Mouse (Mus musculus): ENCODE measurements around the gene Bdkrb2.

DNA sequence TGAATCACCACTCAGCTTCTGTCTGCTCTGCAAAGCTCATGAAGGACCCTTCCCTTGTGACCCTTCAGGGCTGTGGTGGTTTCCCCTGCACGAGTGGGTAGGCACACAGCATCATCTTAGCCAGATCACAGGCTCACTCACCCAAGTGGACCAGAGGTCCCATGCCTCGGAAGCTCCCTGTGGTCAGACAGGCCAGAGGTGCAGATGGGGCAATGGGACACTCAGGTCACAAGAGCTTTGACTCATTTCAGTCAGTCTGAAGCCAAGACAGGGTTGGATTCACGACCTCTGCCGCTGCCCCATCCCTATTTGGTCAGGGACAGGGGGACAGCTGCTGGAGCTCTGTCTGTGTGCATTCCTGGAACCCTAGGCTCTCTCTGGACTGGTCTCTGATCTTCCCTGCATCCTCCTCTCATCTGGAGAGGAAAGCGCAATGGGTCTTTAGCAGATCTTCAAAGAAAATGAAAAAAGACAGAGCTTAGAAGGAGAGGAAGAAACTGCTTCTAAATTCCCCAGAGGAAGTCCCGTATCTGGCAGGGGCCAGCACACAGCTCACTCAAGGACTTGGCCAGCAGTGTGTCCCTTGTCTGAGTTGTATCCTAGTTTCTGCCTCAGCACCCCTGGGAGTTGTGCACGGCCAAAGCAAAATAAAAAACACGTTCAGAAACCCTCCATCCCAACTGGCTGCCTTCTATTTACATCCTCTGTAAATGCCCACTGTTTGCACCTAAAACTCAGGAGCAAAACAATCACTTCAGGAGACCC lies 788 bp upstream of the Bdkrb2 start:
- TF ChIP-seq GATA1 (IDR thresholded peaks at IDR 0.05; ENCODE audit: borderline replicate concordance, low read length), result no peak
- no peak for TF ChIP-seq FLI1 (IDR thresholded peaks at IDR 0.05; ENCODE audit: low read length)

All from megakaryocyte, embryonic 14.5 days (primary cell).